8 mouse cellular contexts compared by ENCODE assay signal in genomic region chr8:108790559-108791293, GRCm38 (mm10).
DNase-seq lines count a peak whose midpoint lies in the region; ATAC-seq and TF ChIP-seq lines count a peak whose summit lies in the region.

No protein-coding gene starts in this region.

- peaks cover 19% of the 10 kb centered on the region for H3K9me3 ChIP-seq in midbrain, embryonic 13.5 days
- H3K9me3 ChIP-seq in midbrain, embryonic 10.5 days (replicated peaks): peaks cover 42% of the 10 kb centered on the region
- H3K9me3 ChIP-seq in lung, embryonic 14.5 days (ENCODE audit: low read depth, low read length): peaks cover 19% of the 10 kb centered on the region; the same call in 1 of the 2 replicates
- no peaks in the 10 kb centered on the region for H3K9me3 ChIP-seq in stomach, postnatal 0 days (ENCODE audit: control insufficient read depth, low read length)

- no peak for ATAC-seq in midbrain, embryonic 13.5 days
- ATAC-seq in lung, embryonic 14.5 days (ENCODE audit: insufficient read depth): no peak
- ATAC-seq in stomach, postnatal 0 days (ENCODE audit: low FRiP score, low TSS enrichment): peak; percentile 59
- ATAC-seq in megakaryocyte-erythroid progenitor cell, adult 5-6 weeks (replicated peaks; ENCODE audit: low FRiP score, low TSS enrichment, poor library complexity, severe bottlenecking): no peak

- H3K4me3 ChIP-seq in midbrain, embryonic 13.5 days (replicated peaks): no peak overlapping the region
- no peak overlapping the region for H3K4me3 ChIP-seq in midbrain, embryonic 10.5 days
- H3K4me3 ChIP-seq in lung, embryonic 14.5 days (ENCODE audit: low read depth, low read length): no peak overlapping the region
- no peak overlapping the region for H3K4me3 ChIP-seq in stomach, postnatal 0 days (ENCODE audit: low read depth, low read length)

- 68% methylated on average over 14 of the region's 14 CpGs for WGBS in midbrain, embryonic 13.5 days
- 83% methylated on average over 14 of the region's 14 CpGs for WGBS in midbrain, embryonic 10.5 days
- WGBS in lung, embryonic 14.5 days: 52% methylated on average over 14 of the region's 14 CpGs
- WGBS in stomach, postnatal 0 days: 48% methylated on average over 14 of the region's 14 CpGs

- DNase-seq in midbrain, embryonic 10.5 days (ENCODE audit: low spot score): no peak
- peak; percentile 76 for DNase-seq in brain, embryonic 18.5 days (ENCODE audit: low read depth, low spot score)
- DNase-seq in frontal cortex, postnatal 36 days (ENCODE audit: low spot score in 2 of 2): peak; percentile 33 to 64
- peak; percentile 67 to 79 for DNase-seq in kidney, postnatal 4 days
- peak; percentile 86 for DNase-seq in lung, embryonic 14.5 days
- peak; percentile 65 for DNase-seq in stomach, postnatal 0 days (ENCODE audit: low spot score)

- no peak overlapping the region for H3K4me2 ChIP-seq in midbrain, embryonic 13.5 days (replicated peaks)
- no peak overlapping the region for H3K4me2 ChIP-seq in lung, embryonic 14.5 days
- H3K4me2 ChIP-seq in stomach, postnatal 0 days (replicated peaks; ENCODE audit: low read depth): no peak overlapping the region

- peak; percentile 74 for TF ChIP-seq CTCF in lung, embryonic 14.5 days (IDR thresholded peaks at IDR 0.05; ENCODE audit: low read depth)
- TF ChIP-seq CTCF in stomach, postnatal 0 days (IDR thresholded peaks at IDR 0.05; ENCODE audit: low read depth): peak; percentile 87

- TF ChIP-seq EP300 in stomach, postnatal 0 days (optimal IDR thresholded peaks at IDR 0.05): no peak

- H3K27ac ChIP-seq in midbrain, embryonic 13.5 days: 0 out of 2 replicates have a peak overlapping the region, but pooled peaks have one; percentile 25
- H3K27ac ChIP-seq in midbrain, embryonic 10.5 days (replicated peaks): no peak overlapping the region
- no peak overlapping the region for H3K27ac ChIP-seq in lung, embryonic 14.5 days (ENCODE audit: low read depth)
- no peak overlapping the region for H3K27ac ChIP-seq in stomach, postnatal 0 days (replicated peaks)

- H3K36me3 ChIP-seq in midbrain, embryonic 13.5 days: peaks cover 41% of the 10 kb centered on the region
- H3K36me3 ChIP-seq in midbrain, embryonic 10.5 days: peaks cover 53% of the 10 kb centered on the region
- peaks cover 36% of the 10 kb centered on the region for H3K36me3 ChIP-seq in lung, embryonic 14.5 days (ENCODE audit: insufficient read depth)
- peaks cover 25% of the 10 kb centered on the region for H3K36me3 ChIP-seq in stomach, postnatal 0 days (ENCODE audit: control insufficient read depth, insufficient read depth, low read length)

- H3K27me3 ChIP-seq in midbrain, embryonic 13.5 days: peaks cover 9% of the 10 kb centered on the region
- no peaks in the 10 kb centered on the region for H3K27me3 ChIP-seq in midbrain, embryonic 10.5 days (ENCODE audit: low read depth, poor library complexity, severe bottlenecking)
- no peaks in the 10 kb centered on the region for H3K27me3 ChIP-seq in lung, embryonic 14.5 days (ENCODE audit: insufficient read depth, low read length)
- H3K27me3 ChIP-seq in stomach, postnatal 0 days (ENCODE audit: control insufficient read depth, insufficient read depth, low read length): no peaks in the 10 kb centered on the region

- H3K9ac ChIP-seq in midbrain, embryonic 13.5 days (replicated peaks): no peak overlapping the region
- H3K9ac ChIP-seq in lung, embryonic 14.5 days: no peak overlapping the region
- no peak overlapping the region for H3K9ac ChIP-seq in stomach, postnatal 0 days (ENCODE audit: low read length)

- H3K4me1 ChIP-seq in midbrain, embryonic 13.5 days (replicated peaks): peaks cover 54% of the 10 kb centered on the region
- peaks cover 54% of the 10 kb centered on the region for H3K4me1 ChIP-seq in midbrain, embryonic 10.5 days
- peaks cover 13% of the 10 kb centered on the region for H3K4me1 ChIP-seq in lung, embryonic 14.5 days (ENCODE audit: insufficient read depth)
- H3K4me1 ChIP-seq in stomach, postnatal 0 days (replicated peaks; ENCODE audit: control insufficient read depth, insufficient read depth): no peaks in the 10 kb centered on the region
